Mouse (Mus musculus) CH12F3 (cell line): ENCODE measurements around the gene Ndufs2.

Source experiments
- in situ Hi-C: fragments of 300-500 bp; cut with MboI; formaldehyde crosslinking; loops from 2 replicates; pipeline ENCODE4 v1.14.3; 2020; ENCODE audit warnings: low sequenced_read_pairs

The Ndufs2 gene

GRCm38 (mm10) chr1:171279012-171279705, 28.0 kb upstream of the Ndufs2 start:
- in situ Hi-C loops = no loop called here

GRCm38 (mm10) chr1:171278436-171278835, 27.2 kb upstream of the Ndufs2 start:
- in situ Hi-C loops = no loop called here

- in situ Hi-C loops = no loop called here
Measured at GRCm38 (mm10) chr1:171277736-171278135, 26.5 kb upstream of the Ndufs2 start.

- in situ Hi-C loops = no loop called here
Measured at GRCm38 (mm10) chr1:171276110-171276748, 25.0 kb upstream of the Ndufs2 start.

GRCm38 (mm10) chr1:171275144-171275734, 24.1 kb upstream of the Ndufs2 start:
- in situ Hi-C loops = no loop called here

GRCm38 (mm10) chr1:171274171-171274570, 23.0 kb upstream of the Ndufs2 start:
- in situ Hi-C loops = no loop called here

GRCm38 (mm10) chr1:171272086-171272485, 20.9 kb upstream of the Ndufs2 start:
- in situ Hi-C loops = no loop called here

- in situ Hi-C loops = no loop called here
Measured at GRCm38 (mm10) chr1:171271622-171272021, 20.4 kb upstream of the Ndufs2 start.

GRCm38 (mm10) chr1:171271196-171271595, 20.0 kb upstream of the Ndufs2 start:
- in situ Hi-C loops = no loop called here

GRCm38 (mm10) chr1:171270573-171270900, 19.3 kb upstream of the Ndufs2 start:
- in situ Hi-C loops = no loop called here

GRCm38 (mm10) chr1:171269848-171270572, 18.8 kb upstream of the Ndufs2 start, which contains the start of gene B4galt3:
B4galt3 (plus strand) TSS chr1:171270328.
- in situ Hi-C loops = no loop called here

- in situ Hi-C loops = no loop called here
Measured at GRCm38 (mm10) chr1:171268341-171268740, 17.2 kb upstream of the Ndufs2 start.

GRCm38 (mm10) chr1:171265971-171266744, 15.0 kb upstream of the Ndufs2 start:
- in situ Hi-C loops = no loop called here

GRCm38 (mm10) chr1:171263666-171264461, 12.7 kb upstream of the Ndufs2 start:
- in situ Hi-C loops = no loop called here

- in situ Hi-C loops = no loop called here
Measured at GRCm38 (mm10) chr1:171263185-171263611, 12.0 kb upstream of the Ndufs2 start.

GRCm38 (mm10) chr1:171262594-171263130, 11.5 kb upstream of the Ndufs2 start:
- in situ Hi-C loops = no loop called here

- in situ Hi-C loops = no loop called here
Measured at GRCm38 (mm10) chr1:171260316-171260715, 9.1 kb upstream of the Ndufs2 start.

GRCm38 (mm10) chr1:171258921-171259320, 7.7 kb upstream of the Ndufs2 start:
- in situ Hi-C loops = no loop called here

GRCm38 (mm10) chr1:171257781-171258180, 6.6 kb upstream of the Ndufs2 start:
- in situ Hi-C loops = no loop called here
